20 mouse cellular contexts compared by ENCODE assay signal in genomic region chr9:69321956-69322355, GRCm38 (mm10).
DNase-seq lines count a peak whose midpoint lies in the region; ATAC-seq lines count a peak whose summit lies in the region.
"Had no signal": no experiment of that assay in that cellular context is flagged by ENCODE, and none has a peak within 500 bp of the region (broad histone marks: within the 10 kb centered on the region; RNA-seq: fewer than 3 reads in every experiment).

No protein-coding gene starts in this region.

- DNase-seq in frontal cortex, postnatal 25 days (ENCODE audit: low spot score in 2 of 2), result no peak
- peak; percentile 48 for DNase-seq in brain, adult 2 months (ENCODE audit: low read depth, low spot score)
- DNase-seq in telencephalon, adult 2 months (ENCODE audit: low read depth, low spot score), result peak; percentile 40
- DNase-seq in layer of hippocampus, adult 8-10 months (ENCODE audit: low spot score in 2 of 2), result no peak
- DNase-seq in cerebellum, postnatal 4 days (ENCODE audit: low spot score in 2 of 2), result no peak
- DNase-seq: adrenal gland, adult 2 months; adrenal gland, adult 8-10 months; adrenal gland, postnatal 10 days; adrenal gland, postnatal 14 days; adrenal gland, postnatal 25 days; adrenal gland, postnatal 36 days; B cell, adult 2 months; cerebellum, adult 11 months; cerebellum, adult 11-12 months; cerebellum, adult 18-20 months; cerebellum, adult 2 months had no signal

- peak; percentile 51; the same call in 1 of the 2 replicates for ATAC-seq in frontal cortex, adult (ENCODE audit: low TSS enrichment)
- ATAC-seq: activated CD4-positive, CD25-positive, alpha-beta regulatory T cell, adult 4 months; CD4-positive, CD25-positive, alpha-beta regulatory T cell, adult 4 months; Patski had no signal

Comparison
In these comparisons a context has a peak if more than half of its experiments do, and no peak if none do; other contexts are left out.
1. DNase-seq: peak in brain, adult 2 months (single experiment) and telencephalon, adult 2 months (single experiment); none in frontal cortex, postnatal 25 days (0 of 2), layer of hippocampus, adult 8-10 months (0 of 2) and cerebellum, postnatal 4 days (0 of 2).